In the genomic region with DNA sequence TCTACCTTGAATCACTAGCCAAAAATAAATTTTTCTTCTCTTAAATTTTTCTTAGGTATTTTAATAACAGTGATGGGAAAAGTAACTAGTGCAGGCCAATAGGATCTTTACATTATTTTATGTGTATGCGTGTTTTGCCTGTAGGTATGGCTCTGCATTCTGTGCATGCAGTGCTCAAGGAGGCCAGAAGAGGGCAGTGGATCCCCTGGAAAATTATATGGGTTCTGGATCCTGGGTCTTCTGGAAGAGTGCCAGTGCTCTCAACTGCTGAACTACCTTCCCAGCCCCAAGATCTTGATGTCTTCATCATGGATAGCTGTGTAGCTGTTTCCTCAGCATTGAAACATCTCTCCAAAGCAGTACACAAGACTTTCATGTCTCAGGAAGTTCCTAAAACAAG, we compare ENCODE assay signal across 1 mouse cellular context.
TF ChIP-seq lines count a peak whose summit lies in the region.

No protein-coding gene starts in this region.

TF ChIP-seq in CH12.LX, 34 proteins besides CTCF, POLR2A, EP300 and RAD21:
- TF ChIP-seq MAZ (IDR thresholded peaks at IDR 0.05; ENCODE audit: low read depth, low read length) (no peak), HCFC1 (IDR thresholded peaks at IDR 0.05; ENCODE audit: low read depth, low read length) (no peak), SMC3 (IDR thresholded peaks at IDR 0.05; ENCODE audit: low read depth, low read length) (peak; percentile 32), GABPA (IDR thresholded peaks at IDR 0.05; ENCODE audit: insufficient replicate concordance, low read depth, low read length) (no peak), CHD1 (IDR thresholded peaks at IDR 0.05; ENCODE audit: low read depth, low read length) (no peak), ZNF384 (IDR thresholded peaks at IDR 0.05; ENCODE audit: low read depth, low read length) (no peak)
